Comparison of ENCODE assay signal across 9 mouse cellular contexts in the genomic region with DNA sequence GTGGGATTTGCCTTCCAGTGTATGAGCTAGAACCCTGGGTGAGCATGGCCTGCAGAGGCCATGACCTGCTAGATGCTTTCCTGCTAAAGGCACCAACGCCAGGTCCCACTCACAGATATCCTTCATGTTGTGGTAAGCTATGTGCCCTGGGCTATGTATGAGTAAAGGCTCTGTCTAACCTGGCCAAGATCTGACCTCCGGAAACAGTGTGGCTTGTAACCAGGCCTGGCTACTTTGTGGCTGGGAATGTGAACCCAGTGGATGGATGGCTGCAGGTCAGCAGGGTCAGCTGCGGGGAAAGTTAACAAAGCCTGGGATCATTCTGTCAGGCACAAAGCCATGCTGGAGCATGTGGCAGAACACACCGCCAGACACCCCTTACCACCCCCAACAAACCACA. TPM values are rescaled to one million over a fixed set of nuclear protein-coding genes. Genes with fewer than 3 reads are reported as not detected.
A peak's percentile ranks its signal among the peaks of the same experiment; 100 is the strongest.
DNase-seq lines count a peak whose midpoint lies in the region; ATAC-seq and TF ChIP-seq lines count a peak whose summit lies in the region.
"Had no signal": no experiment of that assay in that cellular context is flagged by ENCODE, and none has a peak within 500 bp of the region (broad histone marks: within the 10 kb centered on the region; RNA-seq: fewer than 3 reads in every experiment).

No protein-coding gene starts in this region.

- DNase-seq in heart, embryonic 10.5 days (ENCODE audit: low spot score) = no peak
- no peak for DNase-seq in heart, adult 2 months
- peak; percentile 64 for DNase-seq in 3T3-L1 (ENCODE audit: low read depth, low spot score)
- DNase-seq in left cerebral cortex, adult 18-20 months (ENCODE audit: low spot score in 2 of 2) = no peak
- DNase-seq in left cerebral cortex, postnatal 14 days (ENCODE audit: low spot score in 2 of 2) = no peak
- no peak for DNase-seq in right cerebral cortex, postnatal 25 days
- DNase-seq: heart, postnatal 10 days had no signal

- no peak overlapping the region for H3K9ac ChIP-seq in heart, adult 2 months (ENCODE audit: low read depth, low read length)
- H3K9ac ChIP-seq in embryonic facial prominence, embryonic 12.5 days = 0 out of 2 replicates have a peak overlapping the region, but pooled peaks have one; percentile 15
- H3K9ac ChIP-seq in liver, embryonic 12.5 days = no peak overlapping the region

- H3K27me3 ChIP-seq in heart, embryonic 10.5 days (ENCODE audit: insufficient read depth, poor library complexity, severe bottlenecking) = no peaks in the 10 kb centered on the region
- H3K27me3 ChIP-seq in heart, adult 2 months (ENCODE audit: control insufficient read depth, insufficient read depth, low read length) = no peaks in the 10 kb centered on the region
- no peaks in the 10 kb centered on the region for H3K27me3 ChIP-seq in embryonic facial prominence, embryonic 12.5 days
- H3K27me3 ChIP-seq in liver, embryonic 12.5 days (replicated peaks) = no peaks in the 10 kb centered on the region

- TF ChIP-seq POLR2A in heart, adult 2 months (IDR thresholded peaks at IDR 0.05; ENCODE audit: insufficient read depth, low read depth, low read length) = no peak

- H3K79me2 ChIP-seq in heart, adult 2 months (replicated peaks; ENCODE audit: control insufficient read depth, insufficient read depth, low read length) = no peaks in the 10 kb centered on the region

- H3K4me2 ChIP-seq in embryonic facial prominence, embryonic 12.5 days (replicated peaks) = no peak overlapping the region
- H3K4me2 ChIP-seq in liver, embryonic 12.5 days = no peak overlapping the region

- peaks cover 56% of the 10 kb centered on the region for H3K36me3 ChIP-seq in heart, embryonic 10.5 days
- H3K36me3 ChIP-seq in heart, adult 2 months (ENCODE audit: control insufficient read depth, insufficient read depth, low read length) = no peaks in the 10 kb centered on the region
- peaks cover 55% of the 10 kb centered on the region for H3K36me3 ChIP-seq in embryonic facial prominence, embryonic 12.5 days
- H3K36me3 ChIP-seq in liver, embryonic 12.5 days = peaks cover 54% of the 10 kb centered on the region

- peaks cover 62% of the 10 kb centered on the region for H3K4me1 ChIP-seq in heart, embryonic 10.5 days
- H3K4me1 ChIP-seq in heart, adult 2 months (ENCODE audit: control insufficient read depth, insufficient read depth, low read length) = no peaks in the 10 kb centered on the region
- H3K4me1 ChIP-seq in embryonic facial prominence, embryonic 12.5 days = peaks cover 28% of the 10 kb centered on the region
- peaks cover 44% of the 10 kb centered on the region for H3K4me1 ChIP-seq in liver, embryonic 12.5 days

- H3K9me3 ChIP-seq in heart, embryonic 10.5 days = no peaks in the 10 kb centered on the region
- H3K9me3 ChIP-seq in embryonic facial prominence, embryonic 12.5 days = no peaks in the 10 kb centered on the region
- H3K9me3 ChIP-seq in liver, embryonic 12.5 days (replicated peaks) = no peaks in the 10 kb centered on the region

- no peak overlapping the region for H3K4me3 ChIP-seq in heart, embryonic 10.5 days
- H3K4me3 ChIP-seq in heart, adult 2 months = no peak overlapping the region
- H3K4me3 ChIP-seq in embryonic facial prominence, embryonic 12.5 days = no peak overlapping the region
- H3K4me3 ChIP-seq in liver, embryonic 12.5 days = no peak overlapping the region

- no peak for ATAC-seq in embryonic facial prominence, embryonic 12.5 days (ENCODE audit: insufficient number of reproducible peaks, insufficient read depth, low FRiP score, low TSS enrichment)
- no peak for ATAC-seq in liver, embryonic 12.5 days

- H3K27ac ChIP-seq in heart, embryonic 10.5 days = peak overlapping the region; percentile 66
- H3K27ac ChIP-seq in heart, adult 2 months = no peak overlapping the region
- 0 out of 2 replicates have a peak overlapping the region, but pooled peaks have one; percentile 18 for H3K27ac ChIP-seq in embryonic facial prominence, embryonic 12.5 days
- peak overlapping the region; percentile 67 for H3K27ac ChIP-seq in liver, embryonic 12.5 days

- TF ChIP-seq EP300 in heart, adult 2 months (IDR thresholded peaks at IDR 0.05; ENCODE audit: insufficient read depth, low read depth, low read length) = no peak

- intact Hi-C loops in heart, adult 2 months (cut with DNase I) = no loop called here
- intact Hi-C loops in left cerebral cortex, postnatal 14 days (cut with DNase I) = no loop called here

- no peak for TF ChIP-seq CTCF in heart, adult 2 months (IDR thresholded peaks at IDR 0.05)

- 40% methylated on average over 4 of the region's 4 CpGs for WGBS in heart, embryonic 10.5 days
- whole genome bisulfite sequencing in heart, adult 2 months = 82% methylated on average over 4 of the region's 4 CpGs
- WGBS in embryonic facial prominence, embryonic 12.5 days = 12% methylated on average over 4 of the region's 4 CpGs
- WGBS in liver, embryonic 12.5 days (ENCODE audit: insufficient replicate concordance) = 67% methylated on average over 4 of the region's 4 CpGs

RNA-seq across cellular contexts. Expression of gene Wfikkn1, which starts 1.0 kb away (rescaled TPM):
- 0.96 and 3.8 TPM in 2 replicates for polyA plus RNA-seq in heart, embryonic 10.5 days (2016; fragmentation: Nextera tagmentation; extraction: Ambion mirVana)
- total RNA-seq in heart, adult 2 months (2021) = under 1 TPM; 0.50 to 0.82 TPM
- polyA plus RNA-seq in heart, adult 2 months (2012; rRNA removed) = 0.29 and 0.44 TPM in 2 replicates
- polyA plus RNA-seq in embryonic facial prominence, embryonic 12.5 days (2016; fragmentation: Nextera tagmentation; extraction: Ambion mirVana) = 0.45 and 0.62 TPM in 2 replicates
- 0.83 and 0.91 TPM in 2 replicates for polyA plus RNA-seq in liver, embryonic 12.5 days (2016; fragmentation: Nextera tagmentation; extraction: Ambion mirVana)
- total RNA-seq in left cerebral cortex, adult 18-20 months (2021) = 1 to 10 TPM; 1.4 to 1.7 TPM
- 1 to 10 TPM; 1.1 to 1.8 TPM for total RNA-seq in left cerebral cortex, postnatal 14 days (2021)

RNA-seq across cellular contexts. Expression of gene Mettl26, which starts 6.8 kb away (rescaled TPM):
- 46.7 and 55.4 TPM in 2 replicates for polyA plus RNA-seq in heart, embryonic 10.5 days (2016; fragmentation: Nextera tagmentation; extraction: Ambion mirVana)
- total RNA-seq in heart, adult 2 months (2021) = 10 to 100 TPM; 12.7 TPM
- 24.8 and 30.5 TPM in 2 replicates for polyA plus RNA-seq in heart, adult 2 months (2012; rRNA removed)
- 56.8 and 57.0 TPM in 2 replicates for polyA plus RNA-seq in embryonic facial prominence, embryonic 12.5 days (2016; fragmentation: Nextera tagmentation; extraction: Ambion mirVana)
- polyA plus RNA-seq in liver, embryonic 12.5 days (2016; fragmentation: Nextera tagmentation; extraction: Ambion mirVana) = 52.3 and 53.5 TPM in 2 replicates
- 10 to 100 TPM; 38.7 to 40.2 TPM for total RNA-seq in left cerebral cortex, adult 18-20 months (2021)
- 10 to 100 TPM; 37.6 to 40.3 TPM for total RNA-seq in left cerebral cortex, postnatal 14 days (2021)

RNA-seq across cellular contexts. Expression of gene Mcrip2, which starts 13.1 kb away (rescaled TPM):
- polyA plus RNA-seq in heart, embryonic 10.5 days (2016; fragmentation: Nextera tagmentation; extraction: Ambion mirVana) = 133 and 201 TPM in 2 replicates
- 100 to 1,000 TPM; 234 to 288 TPM for total RNA-seq in heart, adult 2 months (2021)
- 189 and 254 TPM in 2 replicates for polyA plus RNA-seq in heart, adult 2 months (2012; rRNA removed)
- 9.0 and 10.1 TPM in 2 replicates for polyA plus RNA-seq in embryonic facial prominence, embryonic 12.5 days (2016; fragmentation: Nextera tagmentation; extraction: Ambion mirVana)
- polyA plus RNA-seq in liver, embryonic 12.5 days (2016; fragmentation: Nextera tagmentation; extraction: Ambion mirVana) = 68.0 and 70.3 TPM in 2 replicates
- total RNA-seq in left cerebral cortex, adult 18-20 months (2021) = 10 to 100 TPM; 20.0 to 25.6 TPM
- 10 to 100 TPM; 25.5 to 31.6 TPM for total RNA-seq in left cerebral cortex, postnatal 14 days (2021)

RNA-seq across cellular contexts. Expression of gene Wdr90, which starts 20.4 kb away (rescaled TPM):
- polyA plus RNA-seq in heart, embryonic 10.5 days (2016; fragmentation: Nextera tagmentation; extraction: Ambion mirVana) = 22.4 and 31.7 TPM in 2 replicates
- total RNA-seq in heart, adult 2 months (2021) = 1 to 10 TPM; 1.2 to 1.3 TPM
- polyA plus RNA-seq in heart, adult 2 months (2012; rRNA removed) = 8.0 and 8.5 TPM in 2 replicates
- 36.3 and 42.0 TPM in 2 replicates for polyA plus RNA-seq in embryonic facial prominence, embryonic 12.5 days (2016; fragmentation: Nextera tagmentation; extraction: Ambion mirVana)
- polyA plus RNA-seq in liver, embryonic 12.5 days (2016; fragmentation: Nextera tagmentation; extraction: Ambion mirVana) = 19.5 and 19.6 TPM in 2 replicates
- 10 to 100 TPM; 26.0 to 31.5 TPM for total RNA-seq in left cerebral cortex, adult 18-20 months (2021)
- total RNA-seq in left cerebral cortex, postnatal 14 days (2021) = 10 to 100 TPM; 34.2 to 37.9 TPM

RNA-seq across cellular contexts. Expression of gene Rhot2, which starts 37.0 kb away (rescaled TPM):
- 29.0 and 29.8 TPM in 2 replicates for polyA plus RNA-seq in heart, embryonic 10.5 days (2016; fragmentation: Nextera tagmentation; extraction: Ambion mirVana)
- total RNA-seq in heart, adult 2 months (2021) = 100 to 1,000 TPM; 120 to 139 TPM
- 209 and 257 TPM in 2 replicates for polyA plus RNA-seq in heart, adult 2 months (2012; rRNA removed)
- 23.0 and 26.9 TPM in 2 replicates for polyA plus RNA-seq in embryonic facial prominence, embryonic 12.5 days (2016; fragmentation: Nextera tagmentation; extraction: Ambion mirVana)
- 15.8 and 17.4 TPM in 2 replicates for polyA plus RNA-seq in liver, embryonic 12.5 days (2016; fragmentation: Nextera tagmentation; extraction: Ambion mirVana)
- 10 to 100 TPM; 89.5 to 92.8 TPM for total RNA-seq in left cerebral cortex, adult 18-20 months (2021)
- total RNA-seq in left cerebral cortex, postnatal 14 days (2021) = 10 to 100 TPM; 81.9 to 84.9 TPM
